Mouse (Mus musculus) heart, postnatal 14 days (tissue): ENCODE data around the gene B4gat1. TPM values are rescaled to one million over a fixed set of nuclear protein-coding genes. Genes with fewer than 3 reads are reported as not detected.
"Not testable (repeated sequence)": the region's sequence is repeated elsewhere in the genome, so short reads cannot be mapped to it uniquely, and the experiment has no call there.

Experiments
- DNase-seq, 2 experiments: peaks; one replicate each; pipeline ENCODE4 v3.0.0; 2021 to 2022
- intact Hi-C: fragments of 180-260 bp; cut with DNase I; formaldehyde crosslinking; loops from one replicate; pipeline ENCODE4 v1.15.1; 2025
- total RNA-seq, 2 experiments: library from RNA; stranded (reverse); gene quantifications; 2 replicates each; pipeline ENCODE4 v1.2.3; 2021

Gene B4gat1
- total RNA-seq, 2 experiments from 2014 or later: 40.8 to 44.4 TPM

GRCm38 (mm10) chr19:5073518-5073917, 34.9 kb downstream of the B4gat1 start:
- intact Hi-C loops: loop anchor here (1.0 to 5.0 kb wide), 2 partner anchors 17 to 56 kb away; no protein-coding TSS in a partner anchor
- no peak for DNase-seq

GRCm38 (mm10) chr19:5079279-5079678, 40.7 kb downstream of the B4gat1 start:
- intact Hi-C loops: no loop called here
- DNase-seq: no peak

- no peak for DNase-seq
These were observed 43.4 kb downstream of the B4gat1 start for GRCm38 (mm10) chr19:5082005-5082404.

DNA sequence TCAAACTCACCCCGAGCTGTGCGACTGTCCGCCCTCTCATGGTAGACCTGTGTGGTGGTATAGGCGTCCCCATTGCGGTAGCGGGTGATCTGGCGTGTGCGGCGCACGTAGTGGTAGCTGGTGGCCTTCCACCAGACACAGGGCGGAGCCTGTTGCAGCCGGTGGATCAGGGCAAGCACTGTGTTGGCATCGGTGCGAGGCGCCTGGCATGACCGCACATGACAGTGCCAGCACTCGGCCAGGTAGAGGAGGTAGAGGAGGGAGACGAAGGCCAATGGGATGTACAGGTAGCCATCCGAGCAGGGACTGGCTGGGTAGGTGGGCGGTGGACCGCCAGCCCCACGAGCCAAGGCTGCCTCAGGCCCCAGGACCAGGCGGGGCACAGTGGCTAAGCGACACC, 44.0 kb downstream of the B4gat1 start:
- no peak for DNase-seq

More at GRCm38 (mm10) chr19:5082005-5082404, 43.4 kb downstream of the B4gat1 start:
- intact Hi-C loops: no loop called here

GRCm38 (mm10) chr19:5083961-5084833, 45.6 kb downstream of the B4gat1 start:
- intact Hi-C loops: no loop called here

More for the DNA sequence above, 44.0 kb downstream of the B4gat1 start:
- intact Hi-C loops: no loop called here

GRCm38 (mm10) chr19:5084834-5085144, 46.2 kb downstream of the B4gat1 start:
- no peak for DNase-seq
- intact Hi-C loops: no loop called here

More at GRCm38 (mm10) chr19:5083961-5084833, 45.6 kb downstream of the B4gat1 start:
- DNase-seq: no peak

- intact Hi-C loops: no loop called here
- no peak for DNase-seq
These were observed 46.7 kb downstream of the B4gat1 start, which contains the start of gene Tmem151a for GRCm38 (mm10) chr19:5085145-5085863. TSS of gene Tmem151a (minus strand) at chr19:5085531.

GRCm38 (mm10) chr19:5086533-5086932, 47.9 kb downstream of the B4gat1 start:
- DNase-seq, intact Hi-C loops: not testable (repeated sequence)

DNA sequence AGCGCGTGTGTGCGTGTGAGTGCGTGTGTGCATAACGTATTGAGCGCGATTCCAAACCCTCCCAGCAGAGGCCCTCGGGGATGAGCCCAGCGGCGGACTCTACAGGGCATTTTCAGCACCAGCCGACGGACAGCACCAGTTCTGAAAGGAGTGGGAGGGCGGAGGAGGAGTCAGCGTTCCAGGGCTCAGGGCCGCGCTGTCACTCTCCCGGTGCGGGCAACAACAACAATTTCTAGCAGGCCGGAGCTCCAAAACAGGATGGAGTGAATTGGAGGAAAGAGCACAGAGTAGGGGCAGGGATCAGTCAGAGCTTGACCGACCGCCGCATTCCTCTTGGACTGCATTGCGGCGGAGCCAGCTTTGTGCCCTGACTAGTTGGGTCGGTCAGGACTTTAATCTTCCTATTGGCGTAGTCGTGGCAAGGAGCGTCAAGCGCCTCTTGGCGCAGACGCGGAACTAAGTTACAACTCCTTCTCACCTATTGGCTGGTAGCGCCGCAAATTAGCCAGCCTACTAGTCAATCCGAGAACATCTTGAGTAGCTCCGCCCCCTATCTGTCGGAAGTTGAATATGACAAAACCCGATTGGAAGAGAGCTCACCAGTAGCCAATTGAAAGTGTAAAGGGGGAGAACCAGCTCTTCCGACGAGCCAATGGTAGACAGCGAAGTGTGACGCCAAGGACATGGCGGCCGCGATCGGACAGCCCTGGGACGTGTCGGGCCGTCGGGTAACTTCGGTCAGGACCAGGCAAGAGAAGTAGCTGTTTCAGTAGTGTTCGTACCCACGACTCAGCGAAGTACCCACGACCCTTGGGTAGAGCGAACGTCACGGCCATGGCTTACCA, 49.5 kb downstream of the B4gat1 start, which contains the start of gene Yif1a:
Gene Yif1a (plus strand): TSS at position 655 of the 845 bp plus-strand sequence.
- intact Hi-C loops: loop anchor here (2.0 kb wide), 1 partner anchor 17 kb away; no protein-coding TSS in a partner anchor
- DNase-seq: peak; percentile 93 to 96

GRCm38 (mm10) chr19:5089324-5089723, 50.7 kb downstream of the B4gat1 start:
- intact Hi-C loops: loop anchor here (2.0 kb wide), 1 partner anchor 15 kb away; no protein-coding TSS in a partner anchor
- DNase-seq: no peak

Other genes starting within 250 kb of the B4gat1 start
- 10 to 100 TPM; 41.4 to 48.7 TPM for gene Rbm4, start 244.9 kb upstream of the B4gat1 start, total RNA-seq
- gene Gm21992, start 227.2 kb upstream of the B4gat1 start, total RNA-seq: 10 to 100 TPM; 21.1 to 24.7 TPM
- 10 to 100 TPM; 25.3 to 32.3 TPM for gene Rbm14, start 227.2 kb upstream of the B4gat1 start, total RNA-seq
- 10 to 100 TPM; 29.3 to 29.9 TPM for gene Ccs, start 199.5 kb upstream of the B4gat1 start, total RNA-seq
- gene Ccdc87, start 199.5 kb upstream of the B4gat1 start, total RNA-seq: not detected
- gene Ctsf, start 183.7 kb upstream of the B4gat1 start, total RNA-seq: 10 to 100 TPM; 69.5 to 76.3 TPM
- under 1 TPM; 0.39 to 0.88 TPM for gene Actn3, start 160.9 kb upstream of the B4gat1 start, total RNA-seq
- 1 to 10 TPM; 4.3 to 4.6 TPM for gene Zdhhc24, start 160.2 kb upstream of the B4gat1 start, total RNA-seq
- gene Bbs1, start 132.2 kb upstream of the B4gat1 start, total RNA-seq: 1 to 10 TPM; 3.3 to 3.9 TPM
- 10 to 100 TPM; 25.4 to 26.0 TPM for gene Dpp3, start 110.5 kb upstream of the B4gat1 start, total RNA-seq
- 1 to 10 TPM in 1 of 2 experiments, under 1 TPM in 1; 0.73 to 1.1 TPM for gene Peli3, start 95.7 kb upstream of the B4gat1 start, total RNA-seq
- 10 to 100 TPM; 54.4 to 59.0 TPM for gene Mrpl11, start 76.7 kb upstream of the B4gat1 start, total RNA-seq
- gene Npas4, start 48.5 kb upstream of the B4gat1 start, total RNA-seq: not detected
- gene Slc29a2, start 15.0 kb upstream of the B4gat1 start, total RNA-seq: 10 to 100 TPM; 15.2 to 15.3 TPM
- 1 to 10 TPM in 1 of 2 experiments, under 1 TPM in 1; 0.98 to 1.8 TPM for gene AC124502.3, start 65 bp downstream of the B4gat1 start, total RNA-seq
- gene Brms1, start 2.5 kb downstream of the B4gat1 start, total RNA-seq: 10 to 100 TPM; 12.9 to 14.8 TPM
- gene Rin1, start 11.7 kb downstream of the B4gat1 start, total RNA-seq: 1 to 10 TPM; 1.8 TPM
- gene Cd248, start 29.3 kb downstream of the B4gat1 start, total RNA-seq: 10 to 100 TPM; 21.3 to 23.9 TPM
- 1 to 10 TPM; 2.7 to 2.8 TPM for gene Tmem151a, start 46.7 kb downstream of the B4gat1 start, total RNA-seq
- 10 to 100 TPM; 70.4 to 70.8 TPM for gene Yif1a, start 49.7 kb downstream of the B4gat1 start, total RNA-seq
- under 1 TPM in 1 of 2 experiments, not detected in 1; 0.63 TPM for gene Cnih2, start 59.7 kb downstream of the B4gat1 start, total RNA-seq
- gene Rab1b, start 68.2 kb downstream of the B4gat1 start, total RNA-seq: 100 to 1,000 TPM; 187 to 192 TPM
- 10 to 100 TPM; 41.3 to 44.8 TPM for gene Klc2, start 79.7 kb downstream of the B4gat1 start, total RNA-seq
- gene Pacs1, start 234.3 kb downstream of the B4gat1 start, total RNA-seq: 10 to 100 TPM; 21.5 to 22.1 TPM